Mouse (Mus musculus) gastrocnemius, postnatal 14 days (tissue): Measurements from ENCODE around the gene Chaf1a. TPM values are rescaled to one million over a fixed set of nuclear protein-coding genes. Genes with fewer than 3 reads are reported as not detected.

Experiments used
- DNase-seq: peaks from one replicate; pipeline ENCODE4 v3.0.0; 2021; ENCODE audit warnings: mixed read lengths
- intact Hi-C: fragments of 180-260 bp; cut with DNase I; formaldehyde crosslinking; loops from one replicate; pipeline ENCODE4 v1.15.1; 2025; ENCODE audit warnings: low total_unique reads
- total RNA-seq, 2 experiments: library from RNA; stranded (reverse); gene quantifications; 2 replicates each; pipeline ENCODE4 v1.2.3; 2021

Chaf1a gene
- total RNA-seq, 2 experiments from 2014 or later: 1.8 to 2.3 TPM

DNA sequence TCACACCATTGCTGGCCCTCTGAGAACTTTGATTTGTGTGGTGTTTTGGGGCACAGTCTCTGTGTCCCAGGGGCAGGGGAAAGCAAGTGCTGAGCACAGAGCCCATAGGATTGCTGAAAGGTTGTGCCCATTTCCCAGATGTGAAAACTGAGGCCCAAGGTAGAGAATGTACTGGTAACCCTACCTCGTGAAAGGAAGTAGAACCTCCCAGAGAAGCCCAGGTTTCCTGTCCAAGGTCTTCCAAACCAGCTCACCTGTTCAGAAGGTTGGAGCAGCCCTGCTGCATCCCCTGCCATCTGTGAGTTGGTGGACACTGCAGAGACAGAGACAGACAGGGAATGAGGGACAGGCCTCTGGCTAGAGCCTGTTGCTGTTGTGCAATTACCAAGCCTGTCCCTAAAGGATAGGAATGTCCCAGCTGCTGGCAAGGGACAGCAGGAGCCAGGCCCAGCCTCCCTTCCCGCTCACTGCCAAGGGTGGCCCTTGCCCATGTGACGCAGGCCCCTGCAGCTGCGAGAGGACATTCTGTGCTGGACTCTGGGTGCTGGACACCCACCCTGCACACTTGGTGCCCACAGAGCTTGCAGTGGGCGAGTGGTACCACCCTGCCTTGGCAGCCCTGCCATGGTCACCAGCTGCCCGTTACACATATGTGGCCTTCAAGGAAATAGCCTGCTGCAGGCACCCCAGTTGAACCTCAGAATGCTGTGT lies 68.2 kb downstream of the Chaf1a start:
- DNase-seq: peak; percentile 89
- intact Hi-C loops: no loop called here

DNA sequence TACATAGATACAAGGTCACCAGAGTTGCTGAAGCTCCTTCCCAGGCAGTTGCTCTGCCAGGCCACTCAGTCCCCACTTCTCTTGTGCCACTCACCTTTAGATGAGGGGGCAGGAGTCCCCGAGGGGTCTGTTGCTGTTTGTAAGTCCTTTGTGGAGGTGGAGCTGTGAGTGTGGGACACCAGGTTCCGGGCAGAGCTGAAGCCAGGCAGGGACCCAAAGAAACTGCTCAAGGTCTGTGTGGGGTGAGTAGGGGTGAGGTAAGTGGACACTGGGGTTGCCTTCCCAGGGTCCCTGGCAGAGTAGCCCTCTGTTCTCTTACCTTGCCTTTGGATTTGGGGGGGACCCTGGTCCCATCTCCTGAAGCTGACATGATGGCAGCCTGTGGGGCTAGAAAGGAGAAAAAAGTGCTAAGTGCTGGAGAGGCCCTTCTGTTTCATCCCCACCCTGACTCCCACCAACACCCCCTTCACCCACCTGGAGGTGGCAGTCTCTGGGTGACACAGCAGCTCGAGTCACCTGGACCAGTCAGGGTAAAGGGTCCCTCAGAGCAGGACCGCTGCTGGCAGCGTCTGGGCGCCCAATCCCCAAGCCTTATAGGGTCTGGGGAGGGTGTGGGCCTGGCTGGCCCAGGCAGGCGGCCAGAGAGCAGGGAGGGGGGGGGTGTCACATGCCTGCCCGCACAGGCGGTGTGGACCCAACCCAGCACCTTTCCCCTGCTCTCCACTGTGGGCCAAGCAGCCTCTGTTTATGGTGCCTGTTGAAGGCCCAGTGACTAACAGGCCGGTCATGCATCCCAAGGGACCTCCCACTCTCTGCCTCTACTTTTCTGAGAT lies 69.2 kb downstream of the Chaf1a start, which contains the start of gene Plin4:
Gene Plin4 (minus strand): TSS at position 585 of the 833 bp plus-strand sequence.
- intact Hi-C loops: no loop called here
- DNase-seq: peak; percentile 83

DNA sequence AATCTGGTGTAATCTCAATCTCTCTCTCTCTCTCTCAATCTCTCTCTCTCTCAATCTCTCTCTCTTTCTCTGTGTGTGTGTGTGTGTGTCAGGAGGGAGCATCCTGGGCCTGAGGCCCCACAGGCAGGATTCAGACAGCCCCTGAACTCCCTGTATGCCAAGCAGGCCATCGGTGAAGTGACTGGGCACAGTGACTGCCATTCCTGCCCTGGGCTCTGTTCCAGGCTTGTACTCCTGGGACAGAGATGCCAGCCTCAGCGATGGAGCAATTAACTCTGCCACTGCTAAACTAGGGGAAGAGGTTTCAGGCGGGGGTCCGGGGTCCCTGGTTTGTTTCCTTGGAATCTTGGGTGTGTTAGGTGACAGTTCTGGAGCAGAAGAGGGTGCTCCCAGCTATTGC lies 70.3 kb downstream of the Chaf1a start:
- peak; percentile 57 for DNase-seq

DNA sequence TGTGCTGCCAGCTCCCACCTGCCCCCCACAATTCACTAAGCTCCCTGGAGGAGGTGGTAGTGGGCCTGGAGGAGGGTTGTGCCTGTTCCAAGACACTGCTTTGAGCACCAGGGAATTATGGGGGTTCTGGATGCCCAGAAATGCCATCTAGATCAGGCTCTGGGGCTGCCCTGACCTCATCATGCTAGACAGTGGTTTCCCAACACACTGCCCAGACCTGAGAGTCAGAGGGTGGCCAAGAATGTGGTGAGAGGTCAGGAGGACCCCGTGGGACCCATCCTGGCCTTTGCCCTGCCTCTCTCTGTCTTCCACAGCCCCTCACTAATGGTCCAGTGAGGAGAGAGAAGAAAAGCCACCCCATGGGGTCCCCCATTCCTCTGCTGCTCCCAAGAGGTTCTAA lies 70.8 kb downstream of the Chaf1a start:
- intact Hi-C loops: no loop called here
- peak; percentile 4 for DNase-seq

More for the DNA sequence above, 70.3 kb downstream of the Chaf1a start:
- intact Hi-C loops: no loop called here

DNA sequence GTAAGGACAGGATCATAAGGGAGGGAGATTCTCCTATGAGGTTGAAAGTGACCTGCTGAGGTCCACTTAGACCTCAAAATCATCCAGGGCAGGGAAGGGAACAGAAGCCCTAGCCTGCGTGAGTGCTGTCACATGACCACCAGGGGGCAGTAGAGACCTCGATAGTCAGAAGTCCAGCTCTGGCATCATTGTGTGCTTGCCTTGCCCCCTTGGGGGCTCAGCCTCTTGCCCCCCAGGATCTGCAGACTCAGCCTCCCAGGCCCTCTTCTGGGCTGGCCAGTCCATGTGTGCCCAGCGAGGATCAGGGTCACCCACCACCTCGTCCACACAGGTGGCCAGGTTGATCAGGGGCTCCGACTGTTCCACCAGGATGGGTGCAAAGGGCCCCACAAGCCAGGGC lies 71.6 kb downstream of the Chaf1a start:
- peak; percentile 62 for DNase-seq

DNA sequence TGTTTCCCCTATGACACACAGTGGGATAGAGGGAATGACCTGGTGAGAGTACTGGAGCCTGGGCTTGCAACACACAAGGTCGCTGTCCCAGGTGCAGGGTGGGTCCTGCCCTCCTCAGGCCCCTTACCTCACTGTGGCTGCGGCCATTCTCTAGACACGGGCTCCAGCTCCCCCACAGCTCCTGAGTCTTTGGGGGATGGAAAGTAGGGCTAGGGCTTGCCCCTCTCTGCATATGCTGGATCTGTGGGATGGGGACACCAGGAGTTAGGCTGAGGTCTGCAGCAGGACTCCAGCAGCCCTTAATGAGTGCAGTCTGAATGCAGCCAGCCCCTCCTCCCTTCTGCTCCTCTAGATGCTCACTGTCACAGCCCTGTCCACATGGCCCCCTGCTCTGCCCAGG lies 72.5 kb downstream of the Chaf1a start:
- intact Hi-C loops: no loop called here
- peak; percentile 3 for DNase-seq

More for the DNA sequence above, 71.6 kb downstream of the Chaf1a start:
- intact Hi-C loops: no loop called here

DNA sequence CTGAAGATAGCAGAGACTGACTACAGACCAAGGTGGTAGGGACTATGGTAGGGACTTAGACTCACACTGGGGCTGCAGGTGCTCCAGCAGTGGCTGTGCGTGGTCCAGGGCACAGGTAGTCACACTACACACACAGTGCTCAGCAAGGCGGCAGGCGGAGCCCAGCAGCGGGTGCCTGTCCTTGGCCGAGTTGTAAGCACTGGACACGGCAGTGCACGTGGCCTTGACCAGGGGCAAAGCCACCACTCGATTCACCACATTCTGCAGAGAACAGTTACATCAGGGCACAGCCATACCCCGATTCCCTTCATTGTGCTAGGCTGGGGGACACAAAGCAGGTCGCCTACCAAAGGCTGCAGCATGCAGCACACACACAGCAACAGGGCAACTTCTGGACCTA lies 76.0 kb downstream of the Chaf1a start:
- no peak for DNase-seq
- intact Hi-C loops: no loop called here

DNA sequence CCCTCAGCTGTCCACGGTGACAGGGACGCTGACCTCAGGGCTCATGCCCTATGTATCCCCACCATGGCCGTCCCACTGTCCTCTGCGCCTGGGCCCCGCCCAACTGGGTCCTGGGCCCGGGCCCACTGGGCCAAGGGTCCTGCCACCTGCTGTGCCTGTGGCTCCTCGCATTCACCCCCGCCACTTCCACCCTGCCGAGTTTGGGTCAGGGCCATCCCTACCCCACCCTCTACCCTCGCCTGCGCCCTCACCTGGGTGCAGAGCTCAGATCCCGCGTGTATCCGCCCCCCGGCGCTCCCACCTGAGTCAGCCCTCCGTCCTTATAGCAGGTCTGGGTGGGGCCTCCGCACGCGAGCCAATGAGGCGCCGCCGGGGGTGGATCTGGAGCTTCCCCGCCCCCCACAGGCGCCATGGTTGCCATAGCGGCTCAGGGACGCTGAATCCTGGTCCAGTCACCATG lies 77.0 kb downstream of the Chaf1a start, which contains the start of gene Plin5:
Gene Plin5 (minus strand): TSS at position 346 of the 460 bp plus-strand sequence.
- intact Hi-C loops: no loop called here
- peak; percentile 74 for DNase-seq

DNA sequence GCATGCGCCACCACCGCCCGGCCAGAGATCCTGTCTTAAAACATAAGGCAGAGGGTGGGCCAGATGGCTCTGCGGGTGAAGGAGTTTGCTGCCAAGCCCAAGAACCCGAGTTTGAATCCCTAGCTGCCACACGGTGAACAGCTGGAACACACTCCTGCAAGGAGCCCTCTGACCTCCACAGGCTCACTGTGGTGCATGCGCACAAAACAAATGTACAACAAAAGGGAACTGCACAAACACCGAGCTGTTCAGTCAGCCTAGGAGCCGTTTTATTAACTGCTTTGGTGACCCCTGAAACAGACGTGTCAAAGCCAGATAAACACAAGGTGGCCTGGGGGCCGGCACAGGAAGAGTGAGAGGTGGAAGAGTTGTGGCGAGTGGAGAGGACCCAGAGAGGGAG lies 79.2 kb downstream of the Chaf1a start:
- intact Hi-C loops: no loop called here
- DNase-seq: no peak

DNA sequence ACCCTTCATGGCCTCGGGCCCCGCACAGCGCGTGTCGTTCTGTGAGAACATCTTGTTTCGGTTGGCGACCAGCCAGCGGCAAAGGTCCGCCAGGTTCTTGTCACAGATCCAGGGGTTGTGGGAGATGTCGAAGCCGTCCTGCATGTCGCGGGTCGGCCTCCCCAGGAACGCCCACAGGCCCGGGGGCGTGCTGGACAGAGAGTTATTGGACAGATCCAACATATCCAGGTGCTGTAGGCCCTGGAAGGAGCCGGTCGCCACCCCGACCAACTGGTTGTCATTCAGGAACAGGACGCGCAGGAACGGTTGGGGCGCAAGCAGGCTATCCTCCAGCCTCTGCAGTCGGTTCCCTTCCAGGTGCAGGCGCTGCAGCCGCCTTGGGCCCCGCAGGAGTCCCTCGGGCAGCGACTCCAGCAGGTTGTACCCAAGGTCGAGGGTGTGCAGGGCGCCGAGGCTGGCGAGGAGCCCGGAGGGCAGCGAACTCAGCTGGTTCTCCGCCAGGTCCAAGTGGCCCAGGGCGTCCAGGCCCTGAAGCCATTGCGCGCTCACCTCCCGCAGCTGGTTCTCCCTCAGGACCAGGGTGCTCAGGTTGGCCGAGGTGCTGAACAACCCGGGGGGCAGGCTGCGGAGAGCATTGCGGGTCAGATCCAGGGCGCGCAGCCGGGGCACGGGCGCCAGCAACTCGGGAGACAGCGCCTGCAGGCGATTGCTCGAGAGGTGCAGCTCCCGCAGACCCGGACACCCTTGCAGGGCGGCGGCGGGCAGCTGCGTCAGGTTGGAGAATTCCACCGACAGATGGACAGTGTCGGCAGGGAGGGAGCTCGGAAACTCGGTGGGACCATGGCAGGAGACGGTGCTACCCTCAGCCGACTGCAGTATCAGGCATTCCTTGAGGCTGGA lies 80.0 kb downstream of the Chaf1a start:
- intact Hi-C loops: loop anchor here (5.0 kb wide), 1 partner anchor 37 kb away; no protein-coding TSS in a partner anchor
- peak; percentile 62 for DNase-seq

DNA sequence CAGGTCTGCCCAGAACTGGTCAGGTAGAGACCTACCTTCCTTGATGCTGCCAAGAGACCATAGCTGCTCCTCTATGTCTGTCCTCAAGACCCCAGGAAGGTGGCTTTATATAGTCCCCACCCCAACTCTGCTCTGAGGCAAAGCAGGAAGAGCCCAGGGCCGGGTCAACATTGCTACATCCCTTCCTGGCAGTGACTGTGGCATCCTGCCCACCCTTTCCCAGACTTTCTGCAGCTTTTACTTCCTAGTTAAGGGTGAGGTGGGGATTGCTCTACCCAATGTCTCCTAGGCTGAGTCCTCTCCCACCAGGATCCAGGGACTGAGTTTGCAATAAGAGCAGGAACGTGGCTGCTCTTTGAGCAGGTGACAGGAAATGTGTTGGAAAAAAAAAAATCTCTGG lies 81.6 kb downstream of the Chaf1a start, which contains the start of gene Lrg1:
Gene Lrg1 (minus strand): TSS at position 176 of the 400 bp plus-strand sequence.
- intact Hi-C loops: loop anchor here (5.0 kb wide), 1 partner anchor 35 kb away; no protein-coding TSS in a partner anchor
- no peak for DNase-seq

Other genes starting within 250 kb of the Chaf1a start
- 1 to 10 TPM; 3.3 to 4.0 TPM for gene Zfp119a, start 161.5 kb upstream of the Chaf1a start, total RNA-seq
- 1 to 10 TPM; 3.1 to 3.6 TPM for gene Zfp959, start 148.3 kb upstream of the Chaf1a start, total RNA-seq
- gene Zfp119b, start 90.9 kb upstream of the Chaf1a start, total RNA-seq: 1 to 10 TPM; 3.1 to 3.7 TPM
- gene Ebi3, start 87.8 kb upstream of the Chaf1a start, total RNA-seq: under 1 TPM; 0.33 to 0.47 TPM
- 10 to 100 TPM in 1 of 2 experiments, 1 to 10 TPM in 1; 9.3 to 10.3 TPM for gene Yju2, start 81.3 kb upstream of the Chaf1a start, total RNA-seq
- gene Shd, start 70.0 kb upstream of the Chaf1a start, total RNA-seq: under 1 TPM; 0.31 to 0.62 TPM
- under 1 TPM in 1 of 2 experiments, not detected in 1; 0.55 TPM for gene Fsd1, start 53.9 kb upstream of the Chaf1a start, total RNA-seq
- 1 to 10 TPM; 3.9 to 4.4 TPM for gene Stap2, start 34.9 kb upstream of the Chaf1a start, total RNA-seq
- 10 to 100 TPM; 32.8 to 38.4 TPM for gene Mpnd, start 34.7 kb upstream of the Chaf1a start, total RNA-seq
- 10 to 100 TPM; 18.3 to 20.4 TPM for gene Sh3gl1, start 3.8 kb upstream of the Chaf1a start, total RNA-seq
- 10 to 100 TPM; 38.3 to 38.9 TPM for gene Ubxn6, start 34.6 kb downstream of the Chaf1a start, total RNA-seq
- gene Hdgfl2, start 39.2 kb downstream of the Chaf1a start, total RNA-seq: 10 to 100 TPM; 27.7 TPM
- 100 to 1,000 TPM; 127 to 310 TPM for gene Plin4, start 69.4 kb downstream of the Chaf1a start, total RNA-seq
- 10 to 100 TPM; 17.6 to 48.3 TPM for gene Plin5, start 77.2 kb downstream of the Chaf1a start, total RNA-seq
- gene Lrg1, start 81.6 kb downstream of the Chaf1a start, total RNA-seq: 1 to 10 TPM; 2.9 to 5.6 TPM
- 10 to 100 TPM in 1 of 2 experiments, 1 to 10 TPM in 1; 9.8 to 12.1 TPM for gene Sema6b, start 99.9 kb downstream of the Chaf1a start, total RNA-seq
- 1 to 10 TPM; 3.5 TPM for gene Tnfaip8l1, start 122.0 kb downstream of the Chaf1a start, total RNA-seq
- 10 to 100 TPM; 23.4 to 26.4 TPM for gene Mydgf, start 143.5 kb downstream of the Chaf1a start, total RNA-seq
- gene Dpp9, start 178.5 kb downstream of the Chaf1a start, total RNA-seq: 10 to 100 TPM; 20.8 to 22.0 TPM
- 100 to 1,000 TPM; 101 to 117 TPM for gene Fem1a, start 216.4 kb downstream of the Chaf1a start, total RNA-seq
- 1 to 10 TPM; 5.3 to 7.1 TPM for gene Ticam1, start 236.3 kb downstream of the Chaf1a start, total RNA-seq